Mouse (Mus musculus): ENCODE data around the gene Teddm2.

Teddm2 gene

GRCm38 (mm10) chr1:153899731-153900380, at the start of gene Teddm2, which contains the start of gene Glul:
Gene Teddm2, minus strand, starts transcription at chr1:153900228.
Gene Glul, plus strand, starts transcription at chr1:153899944.
- WGBS, result under 1% methylated on average over 51 of the region's 51 CpGs

GRCm38 (mm10) chr1:153947837-153948236, 47.8 kb upstream of the Teddm2 start:
- 72% methylated on average over 6 of the region's 6 CpGs for WGBS

GRCm38 (mm10) chr1:153946971-153947370, 46.9 kb upstream of the Teddm2 start:
- 52% methylated on average over 7 of the region's 7 CpGs for WGBS

- 78% methylated on average over 5 of the region's 5 CpGs for WGBS
These were observed 45.2 kb upstream of the Teddm2 start for GRCm38 (mm10) chr1:153945181-153945580.

- 70% methylated on average over 2 of the region's 2 CpGs for WGBS
These were observed 41.0 kb upstream of the Teddm2 start for GRCm38 (mm10) chr1:153940986-153941385.

- 98% methylated on average over 2 of the region's 2 CpGs for WGBS
These were observed 37.0 kb upstream of the Teddm2 start for GRCm38 (mm10) chr1:153937025-153937424.

- 62% methylated on average over 12 of the region's 12 CpGs for WGBS
These were observed 35.9 kb upstream of the Teddm2 start for GRCm38 (mm10) chr1:153935844-153936380.

- WGBS, result 31% methylated on average over 1 of the region's 1 CpGs
These were observed 33.7 kb upstream of the Teddm2 start for GRCm38 (mm10) chr1:153933772-153934171.

- WGBS, result 80% methylated on average over 2 of the region's 2 CpGs
These were observed 30.4 kb upstream of the Teddm2 start for GRCm38 (mm10) chr1:153930431-153930830.

- 78% methylated on average over 6 of the region's 6 CpGs for WGBS
These were observed 24.7 kb upstream of the Teddm2 start for GRCm38 (mm10) chr1:153924395-153925385.

- WGBS, result 74% methylated on average over 5 of the region's 5 CpGs
These were observed 22.6 kb upstream of the Teddm2 start for GRCm38 (mm10) chr1:153922571-153923021.

GRCm38 (mm10) chr1:153921642-153922041, 21.6 kb upstream of the Teddm2 start:
- 98% methylated on average over 3 of the region's 3 CpGs for WGBS

GRCm38 (mm10) chr1:153918521-153919206, 18.6 kb upstream of the Teddm2 start:
- WGBS, result 35% methylated on average over 3 of the region's 3 CpGs

GRCm38 (mm10) chr1:153913869-153914268, 13.8 kb upstream of the Teddm2 start:
- WGBS, result 58% methylated on average over 3 of the region's 3 CpGs

- 80% methylated on average over 6 of the region's 6 CpGs for WGBS
These were observed 11.3 kb upstream of the Teddm2 start for GRCm38 (mm10) chr1:153911276-153911795.

GRCm38 (mm10) chr1:153910423-153910822, 10.4 kb upstream of the Teddm2 start:
- 54% methylated on average over 5 of the region's 5 CpGs for WGBS

- 73% methylated on average over 9 of the region's 9 CpGs for WGBS
These were observed 9.9 kb upstream of the Teddm2 start for GRCm38 (mm10) chr1:153909963-153910291.

- 74% methylated on average over 10 of the region's 10 CpGs for WGBS
These were observed 9.4 kb upstream of the Teddm2 start for GRCm38 (mm10) chr1:153909213-153909962.

- 73% methylated on average over 4 of the region's 4 CpGs for WGBS
These were observed 8.7 kb upstream of the Teddm2 start for GRCm38 (mm10) chr1:153908741-153909140.

GRCm38 (mm10) chr1:153908208-153908607, 8.2 kb upstream of the Teddm2 start:
- WGBS, result 67% methylated on average over 6 of the region's 6 CpGs

GRCm38 (mm10) chr1:153905884-153906283, 5.9 kb upstream of the Teddm2 start:
- 72% methylated on average over 3 of the region's 3 CpGs for WGBS

All from cerebral cortex, adult 2 months (tissue).